Mouse (Mus musculus) liver, adult (tissue): ENCODE measurements around the gene Slc30a2.
"Not testable (repeated sequence)": the region's sequence is repeated elsewhere in the genome, so short reads cannot be mapped to it uniquely, and the experiment has no call there.

Experiments used
- GATA4 ChIP-seq: IDR thresholded peaks from 2 replicates; pipeline ENCODE4 v1.6.1; 2014; ENCODE audit warnings: mild to moderate bottlenecking, low read length; ENCODE audit not compliant: insufficient replicate concordance

The Slc30a2 gene

DNA sequence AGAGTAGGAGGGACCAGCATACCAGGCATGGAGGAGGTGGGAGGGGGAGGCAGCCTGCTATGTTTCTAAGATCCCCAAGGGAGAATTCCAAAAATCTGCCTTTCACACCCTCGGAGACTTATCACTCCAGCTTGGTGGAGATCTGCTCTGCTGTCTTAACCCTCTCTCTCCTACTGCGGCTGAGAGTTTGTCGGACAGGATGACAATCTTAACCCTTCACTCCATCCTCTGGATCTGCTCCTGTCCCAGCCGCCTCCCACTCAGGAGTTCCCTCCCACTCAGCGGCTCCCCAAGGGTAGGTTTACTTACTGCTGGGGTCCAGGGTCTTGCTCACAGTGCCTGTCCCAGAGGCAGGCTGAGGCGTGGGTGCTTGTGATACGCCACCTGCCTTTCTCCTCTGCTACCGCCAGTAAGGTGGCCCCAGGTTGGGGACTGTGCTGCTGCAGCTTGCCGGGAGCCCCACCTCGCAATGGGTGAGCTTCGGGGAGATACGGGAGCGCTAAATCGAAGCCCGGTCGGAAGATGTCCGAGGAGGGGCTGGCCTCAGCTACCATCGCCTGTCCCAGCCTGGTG lies 27.8 kb downstream of the Slc30a2 start:
- TF ChIP-seq GATA4, result no peak

DNA sequence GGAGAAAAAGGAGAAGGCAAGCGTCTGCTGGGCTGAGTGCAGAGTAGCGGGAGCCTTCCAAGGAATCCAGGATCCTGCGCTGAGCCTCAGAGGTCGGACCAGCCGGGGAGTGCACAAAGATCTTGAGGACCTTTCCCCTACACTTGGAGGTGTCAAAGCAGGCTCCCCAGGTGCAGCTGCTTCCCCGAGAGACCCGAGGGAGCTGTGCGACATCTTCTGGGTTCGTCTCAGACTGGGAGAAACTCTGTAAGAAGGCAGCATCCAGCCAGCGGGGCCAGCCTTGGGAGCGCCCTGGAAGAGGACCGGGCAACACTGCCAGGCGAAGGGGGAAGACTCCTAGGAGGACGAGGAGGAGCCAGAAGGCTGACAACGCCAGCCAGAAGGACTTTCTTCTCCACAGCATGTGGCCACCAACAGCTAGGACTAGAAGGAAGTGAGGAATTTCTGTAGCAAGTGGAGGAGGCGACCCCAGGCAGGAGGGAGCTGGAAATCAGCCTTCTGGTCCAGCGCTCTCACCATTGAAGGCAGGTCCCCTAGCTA lies 28.4 kb downstream of the Slc30a2 start:
- TF ChIP-seq GATA4, result no peak

DNA sequence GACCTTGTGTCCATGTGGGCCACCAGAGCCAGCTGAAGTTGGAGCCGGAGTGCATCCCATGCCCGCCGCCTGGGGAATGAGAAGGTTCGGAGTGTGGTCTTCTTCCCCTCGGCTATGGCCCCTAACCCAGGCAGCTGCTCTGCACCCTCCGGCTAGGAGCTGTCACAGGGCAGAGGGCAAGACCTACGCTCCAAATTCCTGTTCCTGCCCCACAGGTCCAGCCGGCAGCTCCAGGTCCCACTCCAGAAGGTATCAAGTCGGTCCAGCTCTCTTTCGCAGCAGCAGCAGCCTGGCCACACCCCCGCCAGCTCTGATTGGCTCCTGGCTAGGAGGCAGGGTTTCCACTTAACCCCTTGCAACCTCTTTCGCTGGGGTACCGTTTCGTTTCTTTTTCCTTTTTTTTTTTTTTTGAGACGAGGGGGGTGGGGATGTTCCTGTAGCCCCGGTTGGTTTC lies 29.3 kb downstream of the Slc30a2 start:
- no peak for TF ChIP-seq GATA4

DNA sequence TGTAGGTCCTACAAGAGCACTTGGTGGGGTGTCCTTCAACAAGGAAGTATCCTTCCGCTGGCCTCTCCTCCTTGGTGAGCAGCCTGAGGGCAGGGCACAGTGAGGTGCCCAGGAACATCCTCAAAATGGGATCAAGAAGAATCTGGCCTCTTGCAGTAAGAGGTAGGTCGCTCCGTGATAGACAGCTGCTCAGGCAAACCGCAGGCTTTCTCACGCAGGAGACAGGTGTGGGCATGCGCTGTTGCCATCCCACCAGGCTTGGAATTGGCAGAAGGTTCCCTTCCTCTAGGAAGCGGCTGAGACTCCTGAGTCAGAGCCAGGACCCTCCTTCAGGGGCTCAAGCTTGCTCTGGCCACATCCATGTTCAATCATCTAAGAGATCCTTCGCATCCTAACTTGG lies 30.3 kb downstream of the Slc30a2 start:
- TF ChIP-seq GATA4, result no peak

DNA sequence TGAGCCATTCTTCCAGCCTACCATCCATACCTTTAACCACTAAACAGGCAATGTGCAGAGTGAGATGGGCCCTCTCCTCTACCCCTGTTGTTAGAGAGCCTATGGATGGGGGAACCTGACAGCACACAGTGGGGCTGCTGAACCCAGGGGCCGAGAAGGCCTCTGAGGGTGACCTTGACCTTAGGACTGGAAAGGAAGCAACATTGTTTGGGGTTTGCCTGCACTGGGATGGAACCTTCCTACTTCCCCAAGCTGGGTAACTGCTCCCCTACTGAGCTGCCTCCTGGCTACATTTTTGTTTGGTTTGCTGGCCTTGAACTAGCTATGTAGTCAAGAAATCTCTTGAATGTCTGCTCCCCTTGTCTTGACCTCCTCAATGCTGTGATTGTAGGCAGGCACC lies 31.3 kb downstream of the Slc30a2 start:
- TF ChIP-seq GATA4, result no peak

DNA sequence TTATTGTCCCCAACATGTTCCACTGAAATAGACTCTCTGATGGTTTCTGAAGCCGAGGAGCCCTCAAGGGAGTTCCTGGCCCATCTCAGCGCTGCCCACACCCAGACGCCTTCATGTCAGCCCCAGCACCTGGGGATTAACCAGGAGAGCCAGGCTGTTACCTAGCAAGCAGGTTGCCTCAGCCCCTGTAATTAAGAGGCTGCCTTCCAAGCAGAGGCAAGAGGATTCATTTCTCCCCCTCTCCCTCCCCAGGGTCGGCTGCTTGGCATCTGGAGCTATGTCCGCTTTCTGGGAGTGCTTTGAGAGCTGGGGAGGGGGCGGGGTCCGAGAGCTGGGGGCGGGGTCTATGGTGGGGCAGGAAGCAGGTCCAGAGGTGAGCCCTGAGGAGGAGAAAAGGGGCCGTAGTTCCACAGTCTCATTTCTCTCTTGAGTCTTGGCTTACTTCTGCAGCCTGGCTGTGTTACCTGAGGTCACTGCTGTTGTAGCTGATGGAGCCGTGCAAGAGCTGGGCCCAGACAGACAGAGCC lies 35.2 kb downstream of the Slc30a2 start:
- no peak for TF ChIP-seq GATA4

DNA sequence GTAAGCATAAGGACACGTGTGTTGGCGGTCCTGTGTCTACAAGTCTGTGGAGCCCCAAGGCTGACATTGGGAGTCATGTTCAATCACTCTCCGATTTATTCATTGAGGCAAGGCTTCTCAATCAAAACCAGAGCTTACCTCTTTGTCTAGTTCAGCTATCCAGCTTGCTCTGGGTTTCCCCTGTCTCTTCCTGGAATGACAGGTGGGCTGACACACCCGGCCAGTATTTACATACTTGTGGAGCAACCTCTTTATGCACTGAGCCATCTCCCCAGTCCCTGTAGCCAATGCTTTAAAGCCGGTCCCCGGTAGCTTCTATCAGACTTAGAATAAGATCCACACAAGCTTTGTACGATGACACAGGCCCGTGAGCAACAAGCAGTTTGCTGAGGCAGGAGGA lies 36.5 kb downstream of the Slc30a2 start:
- no peak for TF ChIP-seq GATA4

DNA sequence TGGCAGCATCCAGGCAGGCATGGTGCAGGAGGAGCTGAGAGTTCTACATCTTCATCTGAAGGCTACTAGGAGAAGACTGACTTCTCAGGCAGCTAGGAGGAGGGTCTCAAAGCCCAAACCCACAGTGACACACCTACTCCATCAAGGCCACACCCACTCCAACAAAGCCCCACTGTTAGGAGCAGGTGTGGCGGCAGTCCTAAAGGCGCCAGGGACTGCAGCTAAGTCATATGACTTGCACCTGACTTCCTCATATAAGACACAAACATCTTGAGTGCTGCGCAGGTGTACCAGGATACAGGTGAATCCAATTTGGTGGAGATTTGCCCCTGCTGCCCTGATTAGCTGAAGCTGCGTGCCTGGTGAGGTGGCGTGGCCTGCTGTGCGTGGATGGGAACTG lies 40.8 kb downstream of the Slc30a2 start, which contains the start of gene Extl1:
Extl1 (minus strand) TSS at position 101 of the 400 bp plus-strand sequence.
- TF ChIP-seq GATA4, result not testable (repeated sequence)

DNA sequence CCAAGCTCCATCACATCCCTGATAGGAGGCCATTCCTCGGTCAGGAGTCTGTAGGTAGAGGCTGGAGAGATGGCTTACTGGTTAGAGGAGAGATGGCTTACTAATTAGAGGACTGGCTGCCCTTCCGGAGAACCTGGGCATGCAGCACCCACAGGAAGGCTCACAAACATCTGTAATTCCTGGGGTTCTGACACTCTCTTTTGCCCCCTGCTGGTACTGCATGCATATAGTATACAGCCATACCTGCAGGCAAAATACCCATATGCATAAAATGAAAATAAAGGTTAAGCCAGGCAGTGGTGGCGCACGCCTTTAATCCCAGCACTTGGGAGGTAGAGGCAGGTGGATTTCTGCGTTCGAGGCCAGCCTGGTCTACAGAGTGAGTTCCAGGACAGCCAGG lies 44.3 kb downstream of the Slc30a2 start:
- TF ChIP-seq GATA4, result no peak

DNA sequence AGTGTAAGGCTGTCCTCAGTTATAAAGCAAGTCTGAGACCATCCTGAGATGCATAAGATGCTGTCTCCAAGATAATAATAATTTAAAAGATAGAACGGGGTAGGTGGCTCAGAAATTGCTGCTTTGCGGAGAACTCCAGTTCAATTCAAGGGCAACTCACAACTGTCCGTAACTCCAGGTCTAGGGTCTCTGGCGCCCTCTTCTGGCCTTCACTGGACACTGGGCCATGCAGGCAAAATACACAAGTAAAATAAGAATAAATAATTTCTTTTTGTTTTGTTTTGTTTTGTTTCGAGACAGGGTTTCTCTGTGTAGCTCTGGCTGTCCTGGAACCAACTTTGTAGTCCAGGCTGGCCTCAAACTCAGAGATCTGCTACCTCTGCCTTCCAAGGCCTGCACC lies 45.4 kb downstream of the Slc30a2 start:
- TF ChIP-seq GATA4, result no peak

DNA sequence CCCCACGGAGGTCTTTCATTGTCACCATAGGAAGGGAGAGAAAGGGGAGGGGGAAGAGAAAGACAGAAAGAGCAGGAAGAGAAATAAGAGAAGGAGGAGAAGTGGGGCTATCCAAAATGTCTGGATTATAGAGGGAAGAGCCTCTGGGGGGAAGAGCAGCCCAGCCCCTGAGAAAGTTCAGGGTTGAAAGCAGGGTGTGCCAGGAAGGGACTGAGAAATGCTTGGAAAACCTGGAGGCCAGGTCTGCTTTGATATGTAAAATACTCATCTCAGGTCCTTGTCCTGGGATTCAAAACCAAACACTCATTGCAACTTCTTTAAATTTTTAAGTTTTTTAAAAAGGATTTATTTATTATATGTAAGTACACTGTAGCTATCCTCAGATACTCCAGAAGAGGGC lies 48.7 kb downstream of the Slc30a2 start:
- TF ChIP-seq GATA4, result no peak

DNA sequence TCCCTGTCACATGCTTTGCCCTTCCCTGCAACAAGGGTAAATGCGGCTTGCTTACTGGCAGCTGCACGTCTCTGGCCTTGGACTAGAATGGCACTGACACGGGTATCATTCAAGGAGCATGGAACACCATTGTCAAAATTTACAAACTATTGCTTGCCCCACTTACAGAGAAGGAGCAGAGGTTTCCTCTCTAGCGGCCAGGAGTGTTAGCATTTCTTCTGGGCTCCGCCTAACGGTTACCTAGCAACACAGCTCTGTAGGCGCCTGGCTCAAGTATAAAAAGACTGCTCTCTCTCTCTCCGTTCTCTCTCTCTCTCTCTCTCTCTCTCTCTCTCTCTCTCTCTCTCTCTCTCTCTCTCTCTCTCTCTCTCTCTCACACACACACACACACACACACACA lies 49.6 kb downstream of the Slc30a2 start:
- no peak for TF ChIP-seq GATA4

DNA sequence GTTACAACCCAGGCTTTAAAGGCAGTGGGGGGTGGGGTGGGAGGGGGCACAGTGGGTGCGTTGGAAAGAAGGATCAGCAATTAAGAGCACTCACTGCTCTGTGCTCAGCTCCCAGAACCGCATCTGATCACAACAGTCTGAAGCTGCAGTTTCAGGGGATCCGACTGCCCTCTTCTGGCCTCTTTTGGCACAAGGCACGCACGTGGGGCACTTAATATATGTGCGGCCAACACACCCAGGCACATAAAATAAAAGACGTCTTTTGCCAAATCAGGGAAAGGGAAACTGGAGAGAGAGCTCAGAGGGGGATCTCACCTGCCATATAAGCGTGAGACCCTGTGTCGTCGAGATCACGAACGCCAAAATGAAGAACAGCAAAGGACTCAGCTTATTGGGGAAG lies 50.0 kb downstream of the Slc30a2 start:
- no peak for TF ChIP-seq GATA4

DNA sequence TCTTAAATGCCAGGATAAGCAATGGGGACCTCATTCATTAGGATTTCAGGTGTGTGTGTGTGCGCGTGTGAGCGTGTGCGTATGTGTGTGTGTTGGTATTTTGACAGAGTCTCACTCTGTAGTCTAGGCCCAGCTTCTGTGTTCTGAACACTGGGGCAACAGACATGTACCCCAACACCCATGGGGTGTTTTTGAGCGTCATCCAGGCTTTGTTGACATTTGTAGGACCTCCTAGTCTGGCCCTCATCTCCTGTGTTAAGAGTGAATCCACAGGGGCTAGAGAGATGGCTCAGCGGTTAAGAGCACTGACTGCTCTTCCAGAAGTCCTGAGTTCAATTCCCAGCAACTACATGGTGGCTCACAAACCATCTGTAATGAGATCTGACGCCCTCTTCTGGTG lies 52.2 kb downstream of the Slc30a2 start:
- TF ChIP-seq GATA4, result no peak

DNA sequence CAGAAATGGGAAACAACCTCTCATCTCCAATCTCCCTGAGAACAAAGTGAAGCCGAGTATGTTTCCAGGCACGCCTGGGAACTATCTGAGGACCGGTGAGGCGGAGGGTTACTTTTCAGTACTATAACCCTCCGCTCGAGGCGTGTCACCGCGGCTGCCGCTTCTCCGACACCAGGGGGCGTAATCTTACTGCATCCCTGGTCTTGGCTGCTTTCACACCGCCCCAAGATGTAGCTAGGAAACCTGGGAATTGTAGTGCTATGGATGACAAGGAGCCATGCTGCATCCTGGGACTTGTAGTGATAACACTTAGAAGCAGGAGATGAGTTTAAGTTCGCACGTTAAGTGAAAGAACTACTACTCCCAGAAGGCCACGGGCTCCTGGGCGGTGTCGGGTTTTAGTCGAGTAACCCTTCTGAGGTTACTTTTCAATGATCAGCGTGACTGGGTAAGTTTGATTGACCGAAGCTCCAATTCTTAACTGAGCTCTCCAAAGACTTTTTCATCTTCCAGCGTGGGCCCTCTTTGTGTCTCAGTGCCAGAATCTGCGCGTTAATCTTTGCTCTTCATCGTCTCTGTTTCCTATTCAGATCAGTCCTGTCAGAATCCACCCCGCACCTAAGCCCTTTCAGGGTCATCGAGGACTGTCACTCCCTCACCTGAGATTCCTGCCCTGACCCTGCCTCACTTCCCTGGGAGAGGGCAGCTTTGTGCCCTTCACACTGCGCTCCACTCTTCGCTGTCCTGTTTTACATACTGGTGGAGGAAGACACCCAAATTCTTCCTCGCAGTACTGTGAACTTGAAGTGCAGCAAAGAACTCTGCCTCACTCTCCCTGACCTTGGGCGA lies 53.2 kb downstream of the Slc30a2 start, which contains the start of gene Pafah2:
Pafah2 (plus strand) TSS at position 344 of the 849 bp plus-strand sequence.
- TF ChIP-seq GATA4, result no peak

DNA sequence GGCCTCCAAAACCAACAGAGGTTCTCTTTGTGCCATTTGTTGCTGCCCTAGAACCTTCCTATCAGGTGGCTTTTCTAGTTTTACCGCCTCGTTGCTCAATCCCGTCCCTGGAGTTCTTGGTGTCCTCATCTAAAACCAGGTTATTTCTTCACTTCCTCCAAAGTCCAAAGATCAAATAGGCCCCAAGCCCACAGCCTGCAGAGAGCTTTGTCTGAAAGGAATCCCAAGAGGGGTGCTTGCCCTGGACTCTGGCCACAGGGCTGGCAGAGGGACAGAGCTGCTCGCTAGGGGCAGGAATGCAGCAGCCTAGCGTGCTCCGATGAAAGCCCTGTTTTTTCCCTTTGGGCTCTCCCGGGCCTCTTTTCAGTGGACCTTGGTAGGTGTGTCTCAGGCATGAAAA lies 54.1 kb downstream of the Slc30a2 start:
- no peak for TF ChIP-seq GATA4
